Mouse (Mus musculus) embryonic facial prominence, embryonic 15.5 days (tissue): ENCODE results near the gene Vwa3b. TPM values are rescaled to one million over a fixed set of nuclear protein-coding genes. Genes with fewer than 3 reads are reported as not detected.

Experiments used
- polyA plus RNA-seq: library from polyadenylated mRNA; unstranded; fragments of >200 nt; fragmentation: Nextera tagmentation; extraction: Ambion mirVana; gene quantifications from 2 replicates; pipeline ENCODE4 v1.2.1, GENCODE M21; 2015

Gene Vwa3b
- polyA plus RNA-seq, 1 experiment from 2014 or later = 2.9 TPM

Other genes with a start within 250 kb of the Vwa3b start
- 14.7 and 15.1 TPM in 2 replicates for gene Tmem131, start 82.9 kb upstream of the Vwa3b start, polyA plus RNA-seq
- 0.12 and 0.17 TPM in 2 replicates for gene Cnga3, start 187.8 kb downstream of the Vwa3b start, polyA plus RNA-seq